Mouse (Mus musculus): ENCODE data around the gene Cabin1.

DNA sequence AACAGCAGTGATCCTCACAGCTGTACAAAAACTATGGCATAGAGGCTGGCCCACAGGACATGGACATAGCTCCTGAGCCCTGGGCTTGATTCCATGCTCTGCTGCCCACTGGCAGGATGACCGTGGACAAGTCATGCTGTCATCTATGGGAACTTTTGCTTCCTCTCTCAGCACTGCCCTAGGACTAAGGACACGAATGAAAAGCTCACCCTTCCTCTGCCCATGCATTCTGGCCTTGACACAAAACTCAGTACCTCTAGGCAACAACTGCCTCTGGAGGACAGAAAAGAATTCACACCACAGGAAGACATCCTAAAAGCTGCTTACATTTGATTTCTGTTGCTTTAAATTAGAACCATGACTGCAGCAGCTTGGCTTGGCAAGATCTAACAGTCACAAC is 87.9 kb downstream of the Cabin1 start:
- TF ChIP-seq CEBPB (IDR thresholded peaks at IDR 0.05; ENCODE audit: insufficient read depth, poor library complexity, severe bottlenecking) (no peak), TCF12 (IDR thresholded peaks at IDR 0.05; ENCODE audit: insufficient read depth, poor library complexity, severe bottlenecking) (no peak), POLR2A (IDR thresholded peaks at IDR 0.05; ENCODE audit: insufficient read length, low read depth) (no peak)
